Mouse (Mus musculus) common myeloid progenitor, adult 5-6 weeks (primary cell): ENCODE data around the gene 2310011J03Rik. TPM values are rescaled to one million over a fixed set of nuclear protein-coding genes. Genes with fewer than 3 reads are reported as not detected.

Experiments used
- ATAC-seq: replicated peaks from 2 replicates; pipeline ENCODE4 v1.8.0; 2016; ENCODE audit warnings: low read depth, mild to moderate bottlenecking, moderate TSS enrichment, inconsistent platforms; ENCODE audit not compliant: poor library complexity, severe bottlenecking
- total RNA-seq: library from RNA; stranded (forward); fragments of 200-1000, 187-1606 nt; gene quantifications from 2 replicates; pipeline ENCODE4 v1.2.3, GENCODE M21; 2017

Gene 2310011J03Rik
- total RNA-seq, 1 experiment from 2014 or later, result 15.8 TPM

DNA sequence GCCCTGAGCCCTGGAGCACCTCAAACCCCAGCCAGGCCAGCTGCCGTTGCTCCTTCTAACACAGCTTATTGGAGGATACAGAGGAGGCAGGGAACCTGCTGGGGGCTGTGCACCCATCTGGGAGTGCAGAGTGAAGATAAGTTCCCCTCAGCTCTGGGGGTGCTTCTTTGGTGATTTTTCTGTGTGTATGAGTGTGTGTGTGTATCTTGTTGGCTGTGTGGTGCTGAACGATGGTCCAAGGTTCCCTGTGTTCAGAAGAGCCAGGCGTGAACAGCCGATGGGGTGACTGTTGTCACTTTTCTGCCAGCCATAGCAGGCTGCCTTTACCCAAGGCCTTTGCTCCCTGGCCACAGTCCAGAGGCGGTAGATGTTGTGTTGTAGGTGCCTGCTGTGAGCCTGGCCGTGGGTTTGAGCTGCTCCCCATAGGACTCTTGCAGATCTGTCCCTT is 49.6 kb downstream of the 2310011J03Rik start:
- peak; percentile 34; the same call in 1 of the 2 replicates for ATAC-seq

- peak; percentile 42 for ATAC-seq
Observed at GRCm38 (mm10) chr10:80270099-80270498, 50.2 kb downstream of the 2310011J03Rik start.

Other genes with a start within 250 kb of the 2310011J03Rik start
- 16.2 and 22.3 TPM in 2 replicates for gene Sbno2, start 215.0 kb downstream of the 2310011J03Rik start, total RNA-seq
- 102 and 139 TPM in 2 replicates for gene Stk11, start 204.7 kb downstream of the 2310011J03Rik start, total RNA-seq
- 52.3 and 60.0 TPM in 2 replicates for gene Atp5d, start 181.9 kb downstream of the 2310011J03Rik start, total RNA-seq
- gene Cbarp, start 179.7 kb downstream of the 2310011J03Rik start, total RNA-seq, result 0.41 and 0.73 TPM in 2 replicates
- 15.8 and 18.4 TPM in 2 replicates for gene Midn, start 172.3 kb downstream of the 2310011J03Rik start, total RNA-seq
- 60.0 and 65.6 TPM in 2 replicates for gene Cirbp, start 154.6 kb downstream of the 2310011J03Rik start, total RNA-seq
- 7.8 and 15.6 TPM in 2 replicates for gene 1600002K03Rik, start 147.6 kb downstream of the 2310011J03Rik start, total RNA-seq
- gene Efna2, start 141.1 kb downstream of the 2310011J03Rik start, total RNA-seq, result not detected in 2 replicates
- gene Mum1, start 94.1 kb downstream of the 2310011J03Rik start, total RNA-seq, result 38.9 and 41.9 TPM in 2 replicates
- 101 and 121 TPM in 2 replicates for gene Ndufs7, start 71.4 kb downstream of the 2310011J03Rik start, total RNA-seq
- 2.9 and 3.3 TPM in 2 replicates for gene Gamt, start 59.5 kb downstream of the 2310011J03Rik start, total RNA-seq
- 188 and 242 TPM in 2 replicates for gene Dazap1, start 59.1 kb downstream of the 2310011J03Rik start, total RNA-seq
- 3,325 and 3,530 TPM in 2 replicates for gene Rps15, start 28.1 kb downstream of the 2310011J03Rik start, total RNA-seq
- 0.05 and 0.10 TPM in 2 replicates for gene Apc2, start 24.6 kb downstream of the 2310011J03Rik start, total RNA-seq
- gene Pcsk4, start 9.0 kb upstream of the 2310011J03Rik start, total RNA-seq, result 2.7 and 5.9 TPM in 2 replicates
- gene Reep6, start 9.4 kb upstream of the 2310011J03Rik start, total RNA-seq, result 2.9 and 3.6 TPM in 2 replicates
- gene Adamtsl5, start 27.9 kb upstream of the 2310011J03Rik start, total RNA-seq, result 0.10 and 0.64 TPM in 2 replicates
- gene Plk5, start 35.9 kb upstream of the 2310011J03Rik start, total RNA-seq, result 0.55 TPM in 1 of 2 replicates, not detected in the other
- gene Mex3d, start 67.1 kb upstream of the 2310011J03Rik start, total RNA-seq, result 9.5 and 14.3 TPM in 2 replicates
- gene Mbd3, start 79.0 kb upstream of the 2310011J03Rik start, total RNA-seq, result 76.2 and 113 TPM in 2 replicates
- 141 and 186 TPM in 2 replicates for gene Uqcr11, start 86.3 kb upstream of the 2310011J03Rik start, total RNA-seq
- 67.2 and 80.0 TPM in 2 replicates for gene Tcf3, start 113.1 kb upstream of the 2310011J03Rik start, total RNA-seq
- gene Onecut3, start 174.3 kb upstream of the 2310011J03Rik start, total RNA-seq, result not detected in 2 replicates
- gene Atp8b3, start 218.6 kb upstream of the 2310011J03Rik start, total RNA-seq, result not detected in 2 replicates
- 12.3 and 19.2 TPM in 2 replicates for gene Rexo1, start 241.0 kb upstream of the 2310011J03Rik start, total RNA-seq